Mouse (Mus musculus) CH12.LX (cell line): Measurements from ENCODE around the gene Il17c. TPM values are rescaled to one million over a fixed set of nuclear protein-coding genes. Genes with fewer than 3 reads are reported as not detected.

Source experiments
- DNase-seq: peaks from one replicate; pipeline ENCODE4 v3.0.0-alpha.2; 2013; ENCODE audit errors: extremely low read depth
- H3K27ac ChIP-seq: 2 replicates; pipeline ENCODE4 v1.5.1; 2012; ENCODE audit warnings: low read depth, mild to moderate bottlenecking, control low read depth, moderate library complexity; ENCODE audit not compliant: insufficient read depth
- H3K27me3 ChIP-seq: replicated peaks from 2 replicates; pipeline ENCODE3; 2012; ENCODE audit warnings: inconsistent platforms
- H3K36me3 ChIP-seq, 2 experiments: replicated peaks in 1 of 2; 2 replicates each; pipeline versions ENCODE3 to v1.6.1; 2012; ENCODE audit warnings: inconsistent platforms in 1 of 2, low read length in 1 of 2, mild to moderate bottlenecking in 1 of 2, mixed read lengths in 1 of 2, moderate library complexity in 1 of 2; ENCODE audit not compliant: control insufficient read depth in 1 of 2, insufficient read depth in 1 of 2
- H3K4me1 ChIP-seq, 2 experiments: 2 replicates each; pipeline ENCODE4 v1.6.1; 2012; ENCODE audit warnings: inconsistent platforms in 1 of 2, moderate library complexity in 1 of 2; ENCODE audit not compliant: insufficient read depth in 2 of 2, control insufficient read depth in 1 of 2
- H3K4me2 ChIP-seq: 2 replicates; pipeline ENCODE4 v1.6.1; 2012; ENCODE audit warnings: low read depth, mild to moderate bottlenecking, control low read depth; ENCODE audit not compliant: poor library complexity, insufficient read depth, severe bottlenecking
- H3K4me3 ChIP-seq, 3 experiments: fragments of 150-350 bp in 1 of 3; sonication (generic) in 1 of 3; replicated peaks in 1 of 3; 2 replicates each; pipeline versions ENCODE3 to v1.5.1; 2011 to 2012; ENCODE audit warnings: low read depth in 2 of 3, low read length in 2 of 3, mild to moderate bottlenecking in 2 of 3, moderate library complexity in 2 of 3, control low read depth in 1 of 3, improper control_type of control experiment in 1 of 3, inconsistent platforms in 1 of 3, mixed read lengths in 1 of 3; ENCODE audit not compliant: poor library complexity in 1 of 3
- H3K79me2 ChIP-seq: replicated peaks from 2 replicates; pipeline ENCODE4 v1.6.1; 2012; ENCODE audit warnings: mild to moderate bottlenecking, moderate library complexity; ENCODE audit not compliant: control insufficient read depth, poor library complexity, insufficient read depth, severe bottlenecking; ENCODE audit errors: extremely low read depth
- H3K9ac ChIP-seq: 2 replicates; pipeline ENCODE4 v1.6.1; 2012; ENCODE audit warnings: low read depth, mild to moderate bottlenecking, control low read depth, moderate library complexity; ENCODE audit not compliant: insufficient read depth
- H3K9me3 ChIP-seq: replicated peaks from 2 replicates; pipeline ENCODE3; 2012; ENCODE audit warnings: low read length, inconsistent platforms, mixed read lengths
- CHD1 ChIP-seq: IDR thresholded peaks from 2 replicates; pipeline ENCODE4 v1.6.1; 2012; ENCODE audit warnings: low read depth, low read length, improper control_type of control experiment, inconsistent platforms
- CHD2 ChIP-seq: IDR thresholded peaks from 2 replicates; pipeline ENCODE4 v1.6.1; 2011; ENCODE audit warnings: low read length, improper control_type of control experiment
- CTCF ChIP-seq, 2 experiments: IDR thresholded peaks in 1 of 2; conservative IDR thresholded peaks in 1 of 2; 2 replicates each; pipeline ENCODE4 v1.5.1; 2011 to 2012; ENCODE audit warnings: low read depth in 2 of 2, low read length in 2 of 2, improper control_type of control experiment in 1 of 2, inconsistent platforms in 1 of 2, mild to moderate bottlenecking in 1 of 2, moderate library complexity in 1 of 2
- MAZ ChIP-seq: IDR thresholded peaks from 2 replicates; pipeline ENCODE4 v1.6.1; 2012; ENCODE audit warnings: low read depth, mild to moderate bottlenecking, inconsistent platforms, low read length, improper control_type of control experiment, moderate library complexity
- MEF2A ChIP-seq: IDR thresholded peaks from 2 replicates; pipeline ENCODE4 v1.6.1; 2014; ENCODE audit warnings: low read depth, mild to moderate bottlenecking, inconsistent platforms, low read length, improper control_type of control experiment, borderline replicate concordance
- MXI1 ChIP-seq: IDR thresholded peaks from 2 replicates; pipeline ENCODE4 v1.6.1; 2011; ENCODE audit warnings: mild to moderate bottlenecking, low read depth, low read length, improper control_type of control experiment
- MYC ChIP-seq: IDR thresholded peaks from 2 replicates; pipeline ENCODE4 v1.6.1; 2011; ENCODE audit warnings: low read depth, mild to moderate bottlenecking, improper control_type of control experiment, low read length
- SIN3A ChIP-seq: IDR thresholded peaks from 2 replicates; pipeline ENCODE4 v1.6.1; 2012; ENCODE audit warnings: low read length, improper control_type of control experiment, inconsistent platforms
- TBP ChIP-seq: conservative IDR thresholded peaks from 2 replicates; pipeline ENCODE4 v1.6.1; 2011; ENCODE audit warnings: low read depth, low read length, improper control_type of control experiment
- TCF12 ChIP-seq: IDR thresholded peaks from 2 replicates; pipeline ENCODE4 v1.6.1; 2014; ENCODE audit warnings: low read depth, mild to moderate bottlenecking, inconsistent platforms, low read length, improper control_type of control experiment
- ZKSCAN1 ChIP-seq: IDR thresholded peaks from 2 replicates; pipeline ENCODE4 v1.6.1; 2012; ENCODE audit warnings: low read depth, inconsistent platforms, low read length, improper control_type of control experiment, borderline replicate concordance
- ZMIZ1 ChIP-seq: IDR thresholded peaks from 2 replicates; pipeline ENCODE4 v1.6.1; 2012; ENCODE audit warnings: low read depth, mild to moderate bottlenecking, inconsistent platforms, low read length, improper control_type of control experiment
- dilution Hi-C: fragments of 300-500 bp; cut with MboI; formaldehyde crosslinking; loops from 2 replicates; pipeline ENCODE4 v1.14.3; 2020; ENCODE audit warnings: low sequenced_read_pairs; ENCODE audit not compliant: extremely low pct_unique_long_range_greater_than_20kb, extremely low pct_ligation_motif_present
- in situ Hi-C: fragments of 300-500 bp; cut with MboI; formaldehyde crosslinking; loops from 3 replicates; pipeline ENCODE4 v1.14.3; 2019; ENCODE audit warnings: low sequenced_read_pairs, low pct_ligation_motif_present, low pct_unique_long_range_greater_than_20kb, mixed read lengths
- polyA plus RNA-seq: library from polyadenylated mRNA; unstranded; fragments of >175 nt; gene quantifications from 2 replicates; pipeline ENCODE4 v1.2.1, GENCODE M21; 2012; ENCODE audit warnings: low read depth; ENCODE audit not compliant: insufficient read length
- total RNA-seq, 2 experiments: library from RNA; depleted of rRNA; stranded (reverse); fragments of 300-350 nt in 1 of 2; fragments of >200 nt in 1 of 2; gene quantifications; 2 replicates each; pipeline ENCODE4 v1.2.3; 2012 to 2014

Gene Il17c
- total and polyA plus RNA-seq, 3 experiments, result 0.33 TPM; not detected in 2

- Histone ChIP-seq H3K27me3 (no peaks in the 10 kb centered on the region), H3K9ac (peak overlapping the region; percentile 93), H3K79me2 (peaks cover 44% of the 10 kb centered on the region), H3K9me3 (peaks cover 3% of the 10 kb centered on the region)
- TF ChIP-seq SIN3A (no peak), MAZ (0 out of 2 replicates have a peak, but pooled peaks have one; percentile 5), MXI1 (no peak), ZKSCAN1 (no peak), CHD1 (no peak), ZMIZ1 (no peak), MEF2A (no peak)
- TF ChIP-seq, all 38 proteins: peak for 1
- dilution Hi-C loops (no loop called here), in situ Hi-C loops (loop anchor here (25.0 kb wide), 1 partner anchor 843 kb away; the partner anchor contains the start of genes Fbxo31 and Map1lc3b)
- Histone ChIP-seq H3K4me3 (peak overlapping the region; percentile 12 to 85 (median 48)), H3K4me1 (peaks cover 41 to 56% of the 10 kb centered on the region in 2 experiments), H3K27ac (peak overlapping the region; percentile 98), H3K36me3 (peaks cover 30 to 63% of the 10 kb centered on the region in 2 experiments), H3K4me2 (peak overlapping the region; percentile 92)
- peak; percentile 22 for DNase-seq
These were observed 8.8 kb downstream of the Il17c start for GRCm38 (mm10) chr8:122430646-122431045.

- peaks cover 29 to 63% of the 10 kb centered on the region in 2 experiments for H3K36me3 ChIP-seq
- peak; percentile 45 for DNase-seq
- in situ Hi-C loops, result loop anchor here (25.0 kb wide), 1 partner anchor 845 kb away; the partner anchor contains the start of genes Fbxo31 and Map1lc3b
- H3K4me3 ChIP-seq, result peak overlapping the region; percentile 83 to 86 (median 85)
- H3K9ac ChIP-seq, result peak overlapping the region; percentile 93
- no peaks in the 10 kb centered on the region for H3K27me3 ChIP-seq
- peaks cover 7% of the 10 kb centered on the region for H3K9me3 ChIP-seq
- H3K27ac ChIP-seq, result peak overlapping the region; percentile 98
- H3K4me1 ChIP-seq, result peaks cover 33 to 52% of the 10 kb centered on the region in 2 experiments
- peaks cover 44% of the 10 kb centered on the region for H3K79me2 ChIP-seq
- dilution Hi-C loops, result no loop called here
- H3K4me2 ChIP-seq, result peak overlapping the region; percentile 92
- TF ChIP-seq CHD2, result peak; percentile 66
- peak; percentile 32; the same call in 1 of the 2 replicates for TF ChIP-seq SIN3A
- peak; percentile 12; the same call in 1 of the 2 replicates for TF ChIP-seq MEF2A
- TF ChIP-seq CTCF (conservative IDR thresholded peaks at IDR 0.05 in 1 of 2, IDR thresholded peaks at IDR 0.05 in 1 of 2; ENCODE audit: low read depth in 2 of 2, low read length in 2 of 2), result no peak
- 0 out of 2 replicates have a peak, but pooled peaks have one; percentile 52 for TF ChIP-seq MYC
- peak; percentile 52 for TF ChIP-seq TCF12
- TF ChIP-seq TBP, result no peak; the same call in 1 of the 2 replicates
- TF ChIP-seq, all 38 proteins: peak for 5
These were observed 10.0 kb downstream of the Il17c start for GRCm38 (mm10) chr8:122431694-122432442.
